Mouse (Mus musculus): ENCODE results near the gene Dand5.

DNA sequence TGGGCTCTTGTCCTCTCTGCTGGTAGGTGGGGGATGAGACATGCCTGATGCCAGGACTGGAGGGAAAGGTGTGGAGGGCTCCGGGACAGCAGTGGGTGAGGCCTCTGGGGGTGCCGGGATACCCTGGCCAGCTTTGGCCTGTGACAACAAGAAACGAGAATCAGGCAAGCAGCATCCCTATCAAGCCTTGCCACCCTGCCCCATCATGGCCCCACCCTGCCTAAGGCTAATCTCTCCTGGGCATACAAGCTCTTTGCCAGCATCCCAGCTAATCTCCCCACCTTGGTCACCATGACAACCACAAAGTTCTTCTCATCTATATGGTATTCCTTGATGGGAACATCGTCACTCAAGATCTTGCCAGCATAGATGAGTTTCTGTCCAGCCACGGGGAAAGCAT lies 15.9 kb upstream of the Dand5 start:
- TF ChIP-seq CTCF (IDR thresholded peaks at IDR 0.05; ENCODE audit: extremely low read depth, insufficient read depth, insufficient read length, insufficient replicate concordance) (no peak), POLR2A (IDR thresholded peaks at IDR 0.05; ENCODE audit: low read depth, low read length) (no peak)

Measured in spleen, adult 2 months (tissue).